Mouse (Mus musculus) adrenal gland, postnatal 14 days (tissue): Measurements from ENCODE around the gene Sorcs2. TPM values are rescaled to one million over a fixed set of nuclear protein-coding genes. Genes with fewer than 3 reads are reported as not detected.

Experiments used
- DNase-seq: peaks from one replicate; pipeline ENCODE4 v3.0.0; 2021; ENCODE audit warnings: mixed read lengths
- total RNA-seq: library from RNA; stranded (reverse); gene quantifications from 2 replicates; pipeline ENCODE4 v1.2.3, GENCODE M21; 2021

Sorcs2 gene
- total RNA-seq, 1 experiment from 2014 or later = 10.3 TPM

DNA sequence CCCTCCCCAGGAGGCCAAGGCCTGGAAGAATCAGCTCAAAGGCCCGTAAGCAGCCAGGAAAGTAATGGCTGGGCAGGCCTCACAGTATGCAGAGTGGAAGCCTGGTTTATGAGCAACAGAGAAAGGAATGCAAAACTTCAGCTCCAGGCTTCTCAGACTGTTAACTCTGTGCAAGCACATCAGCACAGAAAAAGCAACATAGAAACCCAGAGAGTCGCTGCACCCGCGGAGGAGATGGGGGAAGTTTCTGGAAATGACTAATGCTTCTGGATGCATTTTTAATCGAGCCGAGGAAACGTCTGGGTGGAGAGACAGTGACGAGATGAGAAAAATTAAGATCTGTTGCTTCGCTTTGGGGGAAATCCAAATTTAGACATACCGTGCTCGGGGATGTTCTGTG lies 171.6 kb downstream of the Sorcs2 start:
- DNase-seq = peak; percentile 22

DNA sequence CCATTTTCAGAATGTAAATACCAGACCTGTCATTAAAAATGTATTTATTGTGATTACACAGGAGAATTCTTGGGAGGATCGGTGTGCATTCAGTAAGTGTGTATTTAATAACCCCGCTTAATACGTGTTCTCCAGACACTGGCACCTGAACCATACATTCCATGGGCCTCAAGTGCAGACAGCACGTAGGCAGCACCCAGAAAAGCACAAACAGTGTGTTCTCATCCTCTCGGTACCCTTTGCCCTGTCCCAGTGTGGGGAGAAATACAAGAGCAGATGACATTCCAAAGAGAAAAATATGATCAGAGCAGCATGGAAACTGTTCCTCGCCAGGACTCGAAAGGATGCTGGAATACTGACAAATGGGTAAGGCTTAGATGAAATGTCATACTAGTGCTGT lies 172.1 kb downstream of the Sorcs2 start:
- DNase-seq = no peak

DNA sequence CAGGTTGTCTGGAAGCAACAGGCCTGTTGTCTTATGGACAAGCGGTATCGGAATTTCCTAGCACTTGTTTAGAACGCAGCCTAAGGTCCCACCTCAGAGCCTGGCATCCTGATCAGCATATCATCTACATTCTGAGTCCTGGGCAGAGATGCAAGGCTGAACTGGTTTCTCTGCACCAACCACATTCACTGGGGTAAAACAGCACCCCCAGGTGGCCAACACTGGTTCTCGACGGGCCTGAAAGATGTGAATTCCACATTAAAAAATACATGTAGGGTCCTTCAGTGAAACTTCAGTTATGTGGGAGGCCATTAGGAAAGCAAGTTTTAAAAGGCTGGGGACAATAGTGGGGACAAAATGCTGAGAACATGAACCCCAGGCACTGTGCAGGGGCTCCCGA lies 174.2 kb downstream of the Sorcs2 start:
- DNase-seq = peak; percentile 79

DNA sequence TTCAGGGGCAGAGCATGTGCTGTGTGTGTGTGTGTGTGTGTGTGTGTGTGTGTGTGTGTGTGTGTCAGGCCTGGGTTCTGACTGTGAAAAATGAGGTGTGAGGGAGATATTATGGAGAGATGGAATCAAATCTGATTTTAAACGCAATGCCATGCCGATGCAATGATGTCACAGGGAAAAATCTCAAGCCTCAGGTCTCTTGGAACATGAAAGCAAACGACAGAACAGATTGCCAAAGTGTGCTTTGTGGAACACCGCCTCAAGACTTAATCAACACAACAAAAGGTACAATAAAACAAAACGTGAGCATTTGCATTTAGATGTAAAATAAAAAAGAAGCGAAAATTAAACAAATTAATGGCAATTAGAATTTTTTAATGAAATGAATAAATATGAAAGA lies 177.3 kb downstream of the Sorcs2 start:
- DNase-seq = no peak

DNA sequence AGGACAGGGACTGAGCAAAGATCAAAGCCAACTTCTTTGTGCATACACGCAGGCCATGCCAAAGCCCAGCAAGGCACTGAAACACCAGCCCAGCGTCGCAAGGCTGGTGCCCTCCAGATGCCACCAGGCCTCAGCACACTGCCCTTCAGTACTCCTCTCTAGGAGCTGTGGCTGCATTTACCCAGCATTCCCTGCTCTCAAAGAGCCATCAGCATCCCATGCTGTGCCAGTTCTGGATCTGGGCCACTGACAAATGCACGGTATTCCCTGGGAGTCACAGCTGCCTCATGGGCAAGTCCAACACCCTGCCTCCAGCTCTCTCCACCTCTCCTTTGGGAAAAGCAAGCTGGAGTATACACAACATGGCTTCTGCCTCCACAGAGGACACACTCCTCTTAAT lies 177.8 kb downstream of the Sorcs2 start:
- peak; percentile 24 for DNase-seq

DNA sequence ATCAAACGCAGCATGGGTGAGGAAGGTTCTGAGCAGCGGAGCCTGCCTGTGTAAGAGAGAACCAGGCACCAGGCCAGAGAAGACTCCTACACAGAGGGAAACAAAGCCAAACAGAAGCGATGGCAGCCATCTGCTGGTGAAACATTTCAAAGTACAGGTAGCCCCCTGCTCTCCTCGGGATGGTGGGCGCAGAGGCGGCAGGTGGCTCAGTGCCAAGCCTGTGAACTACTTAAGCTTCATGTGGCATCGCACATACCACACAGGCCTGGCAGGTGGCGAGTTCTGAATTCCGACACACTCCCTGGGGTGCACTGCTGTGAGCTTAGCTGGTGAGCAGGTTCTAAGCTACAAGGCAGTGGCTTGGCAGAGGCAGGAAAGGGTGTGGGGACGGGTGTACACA lies 184.6 kb downstream of the Sorcs2 start:
- DNase-seq = no peak

DNA sequence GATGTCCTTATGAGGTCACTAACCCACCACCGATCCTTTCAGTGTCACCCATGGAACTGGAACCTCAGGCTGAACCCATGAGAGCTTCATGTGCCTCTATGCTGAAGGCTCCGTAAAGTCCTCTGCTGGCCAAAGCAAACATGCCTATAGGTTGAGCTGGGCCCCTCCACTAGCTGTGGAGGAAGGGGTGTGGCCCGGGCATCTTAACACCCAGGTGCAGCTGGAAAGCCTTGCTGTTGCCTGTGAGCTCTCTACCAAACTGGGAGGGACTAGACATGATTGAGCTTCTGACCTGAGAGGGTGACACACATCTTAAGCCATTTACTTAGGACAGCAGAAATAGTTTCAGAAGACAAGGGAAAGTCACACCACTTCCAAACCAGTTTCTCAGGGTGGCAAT lies 189.1 kb downstream of the Sorcs2 start:
- no peak for DNase-seq

DNA sequence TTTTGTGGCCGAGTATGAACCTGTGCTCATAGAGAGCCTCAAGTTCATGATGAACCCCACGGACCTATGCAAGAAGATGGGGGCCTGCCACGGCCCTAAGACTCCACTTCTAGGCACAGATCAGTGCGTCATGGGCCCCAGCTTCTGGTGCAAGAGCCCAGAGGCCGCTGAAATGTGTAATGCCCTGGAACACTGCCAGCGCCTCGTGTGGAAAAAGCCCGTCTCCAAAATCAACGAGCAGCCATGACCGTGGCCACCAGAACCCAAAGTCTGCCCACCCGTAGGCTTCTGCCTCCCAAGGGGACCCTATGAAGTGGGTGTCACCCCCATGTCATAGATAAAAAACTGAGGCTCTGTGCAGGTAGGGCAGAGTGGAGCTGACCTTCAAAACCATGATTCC lies 192.5 kb downstream of the Sorcs2 start:
- peak; percentile 46 for DNase-seq

DNA sequence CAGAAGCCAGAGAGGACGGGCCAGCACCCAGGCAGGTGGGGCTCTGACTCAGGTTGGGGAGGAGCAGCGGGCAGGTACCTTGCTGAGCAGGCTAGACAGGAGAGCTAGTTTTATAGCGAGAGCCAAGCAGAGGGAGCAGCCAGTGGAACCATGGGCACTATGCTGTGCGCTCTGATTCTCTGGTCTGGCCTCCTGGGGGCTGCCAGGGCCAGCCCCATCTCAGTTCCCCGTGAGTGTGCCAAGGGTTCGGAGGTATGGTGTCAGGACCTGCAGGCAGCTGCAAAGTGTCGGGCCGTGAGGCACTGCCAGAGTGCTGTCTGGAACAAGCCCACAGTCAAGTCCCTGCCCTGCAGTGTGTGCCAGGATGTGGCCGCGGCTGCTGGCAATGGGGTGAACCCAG lies 194.0 kb downstream of the Sorcs2 start, which contains the start of gene Psapl1:
Gene Psapl1, plus strand, starts transcription at position 106 of the 400 bp plus-strand sequence.
- no peak for DNase-seq

DNA sequence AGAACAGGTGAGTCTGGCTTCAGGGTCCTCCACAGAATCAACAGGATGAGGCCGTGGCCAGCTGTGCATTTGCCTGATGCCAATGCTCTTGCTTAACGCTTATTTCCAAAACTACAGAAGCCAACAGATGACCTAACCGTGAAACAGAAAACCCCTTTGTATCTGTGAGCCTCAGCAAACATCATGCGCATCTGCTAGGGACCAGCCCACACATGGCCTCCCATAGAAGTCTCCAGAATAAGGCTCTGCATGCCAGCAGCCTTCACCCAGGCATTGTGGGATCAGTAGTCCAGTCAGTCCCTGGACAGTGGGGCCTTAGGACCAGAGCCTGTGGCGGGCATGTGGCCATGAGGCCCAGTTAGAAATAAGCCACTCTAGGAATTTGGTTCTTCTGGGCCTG lies 194.5 kb downstream of the Sorcs2 start:
- no peak for DNase-seq

DNA sequence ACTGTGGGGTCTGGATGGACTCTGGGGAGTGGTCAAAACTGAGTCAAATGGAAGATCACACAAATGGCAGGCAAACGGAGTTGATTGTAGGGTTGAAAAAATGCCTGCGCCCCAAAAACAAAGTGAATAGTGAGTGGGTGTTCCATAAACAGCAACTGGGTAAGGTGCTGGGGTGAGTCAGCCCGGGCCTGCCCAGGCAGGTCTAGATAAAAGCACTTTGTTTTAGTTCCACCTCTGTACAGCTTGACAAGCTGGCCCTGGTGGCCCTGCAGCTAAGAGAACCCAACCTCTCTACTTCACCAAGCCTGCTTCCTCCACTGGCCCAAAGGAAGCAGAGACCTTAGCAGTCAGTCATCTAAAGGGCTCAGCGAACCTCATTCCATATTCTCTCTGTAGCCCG lies 195.2 kb downstream of the Sorcs2 start:
- DNase-seq = no peak

DNA sequence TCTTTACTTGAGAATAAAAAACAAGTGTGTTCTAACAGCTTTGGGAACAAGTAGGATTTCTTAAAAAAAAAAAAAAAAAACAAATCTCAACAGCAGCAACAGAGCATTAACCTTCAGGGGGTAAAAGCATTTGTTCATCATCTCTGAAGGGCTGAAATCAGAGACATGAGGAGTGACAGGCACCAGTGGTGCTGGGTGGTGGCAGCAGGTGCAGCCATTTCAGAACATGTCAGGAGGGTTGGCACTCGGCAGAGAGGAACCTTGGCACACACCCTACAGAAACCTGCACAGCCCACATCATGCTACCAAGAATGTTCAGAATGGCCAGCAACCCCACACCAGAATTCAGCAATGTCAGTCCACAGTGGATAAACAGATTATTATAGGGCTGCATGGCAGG lies 198.4 kb downstream of the Sorcs2 start:
- DNase-seq = no peak

DNA sequence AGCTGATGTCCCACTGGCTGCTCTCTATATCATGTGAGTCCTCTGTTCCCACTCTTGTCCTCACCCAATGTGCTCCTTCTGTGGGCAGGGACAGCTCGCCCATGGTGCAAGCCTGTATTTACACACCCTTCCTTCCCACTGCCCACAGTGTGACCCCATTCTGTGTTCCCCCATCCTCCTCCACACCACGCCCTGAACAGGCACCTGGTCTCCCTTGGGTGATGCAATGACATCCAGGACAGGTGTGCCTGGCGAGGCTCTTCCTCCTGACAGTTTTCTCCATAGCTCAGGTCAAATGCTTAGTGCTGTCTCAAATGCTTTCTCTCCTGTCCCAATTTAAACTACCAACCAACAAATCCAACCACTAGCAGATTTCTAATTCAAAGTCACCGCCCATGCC lies 202.5 kb downstream of the Sorcs2 start:
- DNase-seq = no peak

DNA sequence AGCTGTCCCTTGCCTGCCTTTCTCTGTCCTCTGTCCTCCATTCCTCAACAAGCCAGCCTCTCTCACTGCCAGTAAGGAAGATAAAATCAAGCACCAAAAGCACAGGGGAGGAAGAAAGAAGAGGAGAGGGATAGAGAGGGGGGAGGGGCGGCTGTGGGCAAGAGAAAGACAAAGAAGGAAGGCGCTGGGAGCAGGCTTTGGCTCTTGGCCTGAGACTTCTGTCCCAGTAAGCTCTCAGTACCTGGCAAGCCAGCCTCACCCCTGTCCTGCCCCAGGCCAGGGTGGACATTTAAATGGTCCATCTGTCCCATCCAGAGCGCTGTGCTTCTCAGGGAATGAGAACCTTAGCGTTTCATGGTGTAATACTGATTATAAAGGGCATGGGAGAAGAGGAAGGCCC lies 203.3 kb downstream of the Sorcs2 start:
- no peak for DNase-seq

DNA sequence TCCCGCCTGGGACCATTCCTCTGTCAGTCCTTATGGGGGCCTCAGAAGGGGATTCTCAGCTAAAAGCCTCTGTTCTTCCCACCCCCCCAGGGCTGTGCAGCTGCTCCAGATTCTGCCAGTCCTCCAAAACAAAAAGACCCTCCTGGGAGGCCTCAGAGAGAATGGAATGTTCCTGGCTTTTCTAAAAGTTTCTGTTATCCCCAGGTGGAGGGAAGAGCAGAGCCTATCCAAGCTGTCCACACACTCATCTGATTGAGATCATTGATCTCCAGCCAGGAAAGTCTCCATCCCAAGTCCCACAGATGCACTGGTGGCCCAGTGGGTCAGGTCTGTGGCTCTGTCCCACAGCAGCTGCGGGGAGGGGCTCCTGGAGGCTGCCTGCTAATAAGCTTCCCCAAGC lies 205.3 kb downstream of the Sorcs2 start:
- no peak for DNase-seq

DNA sequence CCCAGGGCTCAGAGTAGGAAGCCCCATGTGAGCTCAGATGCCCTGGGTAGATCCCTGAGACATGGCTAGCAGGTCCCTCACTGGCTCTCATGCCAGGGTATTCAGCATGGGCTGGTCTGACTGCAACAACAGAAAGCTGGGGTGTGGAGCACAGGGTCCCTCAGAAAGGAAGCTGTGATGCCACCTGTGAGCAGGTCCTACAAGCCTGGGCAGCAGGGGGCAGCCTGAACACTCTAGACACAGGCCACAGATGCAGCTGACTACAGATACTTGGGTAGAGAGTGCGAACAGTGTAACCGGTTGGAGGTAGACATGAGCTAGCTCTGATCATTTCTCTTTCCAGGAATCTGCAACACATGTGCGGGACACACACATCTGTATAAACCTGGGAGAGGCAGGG lies 206.1 kb downstream of the Sorcs2 start:
- DNase-seq = no peak

DNA sequence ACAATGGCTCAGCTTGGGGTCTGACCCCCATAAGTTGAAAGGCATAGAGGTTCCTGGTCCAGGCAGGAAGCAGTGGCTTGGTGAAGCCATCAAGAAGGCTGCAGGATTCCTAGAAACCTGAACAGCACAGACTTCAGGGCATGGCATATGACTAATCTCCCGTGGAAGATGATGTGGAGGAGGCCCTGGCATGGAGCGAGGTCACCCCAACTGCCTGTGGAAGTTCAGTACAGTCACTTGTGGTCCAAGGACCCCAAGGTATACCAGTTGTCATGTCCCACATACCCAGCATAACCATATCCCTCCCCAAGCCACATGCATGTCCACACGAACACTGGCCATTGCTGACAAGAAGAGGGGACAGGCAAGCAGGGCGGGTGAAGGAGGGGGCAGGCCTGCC lies 206.7 kb downstream of the Sorcs2 start:
- DNase-seq = peak; percentile 63

DNA sequence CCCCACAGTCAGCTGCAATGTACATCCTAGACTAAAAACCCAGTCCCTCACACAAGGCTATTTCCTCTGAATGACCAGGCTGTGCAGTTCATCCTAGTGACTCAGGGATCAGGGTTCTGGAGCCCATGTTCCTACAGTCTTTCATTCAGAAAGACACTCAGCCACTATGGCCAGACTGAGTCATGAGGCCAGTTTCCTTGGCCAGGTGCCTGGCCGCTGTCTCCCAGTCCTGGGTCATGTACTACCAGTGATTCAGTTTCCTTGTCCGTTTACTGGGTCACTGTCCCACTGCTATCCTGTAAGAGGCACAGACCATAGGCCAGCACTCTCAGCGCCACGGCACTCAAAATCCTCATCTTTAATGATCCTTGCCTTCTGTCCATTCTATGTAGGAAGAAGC lies 209.6 kb downstream of the Sorcs2 start:
- peak; percentile 89 for DNase-seq

DNA sequence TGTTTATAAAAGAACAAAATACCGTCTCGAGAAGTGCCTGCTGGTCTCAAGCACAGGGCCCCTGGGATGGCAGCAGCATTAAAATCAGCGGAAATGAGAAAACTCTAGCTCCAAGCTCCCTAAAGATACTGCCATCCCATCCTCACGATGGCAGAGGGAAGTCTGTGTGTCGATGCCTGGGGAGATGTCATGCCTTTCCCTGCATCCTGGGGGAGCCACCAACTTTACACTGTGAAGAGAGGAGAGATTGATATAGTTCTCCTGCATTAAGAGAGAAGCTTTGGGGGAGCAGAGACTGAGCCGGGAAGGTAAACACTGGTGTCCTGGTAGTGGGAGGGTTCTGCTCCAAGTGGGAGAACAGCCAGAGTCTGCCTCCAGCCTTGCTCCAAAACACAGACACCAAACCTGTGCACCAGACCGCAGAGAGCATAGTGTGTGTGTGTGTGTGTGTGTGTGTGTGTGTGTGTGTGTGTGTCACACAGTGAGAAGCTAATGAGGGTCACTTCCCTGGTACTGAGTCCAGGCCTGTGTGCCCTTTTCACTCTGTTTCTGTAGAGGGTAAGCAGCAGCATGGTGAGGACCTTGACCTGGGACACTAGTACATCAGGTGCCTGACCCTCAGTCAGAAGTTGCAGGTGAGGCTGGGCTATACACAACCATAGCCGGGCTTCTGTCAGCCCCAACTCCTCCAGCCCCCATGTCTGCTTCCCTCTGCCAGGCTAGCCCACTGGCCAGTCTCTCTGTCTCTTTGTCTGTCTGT lies 211.5 kb downstream of the Sorcs2 start:
- DNase-seq = no peak

DNA sequence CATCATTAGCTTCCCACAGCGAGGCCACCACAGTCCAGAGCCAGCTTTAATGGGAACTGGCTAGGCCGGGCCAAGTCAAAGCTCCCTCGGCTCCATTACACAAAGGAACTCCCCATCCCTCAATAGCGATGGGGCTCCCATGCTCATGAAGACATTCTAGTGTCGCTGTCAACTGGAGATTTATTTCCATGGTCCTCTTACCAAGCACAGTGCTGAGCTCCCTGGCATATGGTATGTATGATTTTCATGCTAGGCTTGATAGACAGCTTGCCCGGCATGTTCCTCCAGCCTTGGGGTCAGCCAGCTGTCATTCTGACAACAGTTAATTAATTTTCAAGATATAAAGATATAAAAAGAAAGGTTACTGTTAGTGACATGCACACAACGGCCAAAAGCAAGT lies 215.6 kb downstream of the Sorcs2 start:
- no peak for DNase-seq

DNA sequence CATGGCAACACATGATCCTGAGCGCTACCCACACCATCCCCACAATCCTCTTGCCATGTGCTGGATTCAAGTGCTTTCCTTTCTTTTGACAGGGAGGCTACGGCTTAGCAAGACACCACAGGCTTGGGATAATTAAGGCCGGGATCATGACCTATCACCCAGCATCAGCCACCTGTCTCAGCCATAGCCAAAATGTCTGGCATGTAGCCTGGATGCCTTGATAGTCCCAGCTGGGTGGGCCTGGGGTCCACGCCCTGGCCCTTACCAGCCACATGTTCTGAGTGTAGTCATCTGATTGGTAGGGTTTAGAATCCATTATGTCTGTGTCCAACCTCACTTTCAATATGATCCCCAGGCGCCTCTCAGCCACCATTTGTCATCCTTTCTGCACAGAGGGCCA lies 218.2 kb downstream of the Sorcs2 start:
- no peak for DNase-seq

DNA sequence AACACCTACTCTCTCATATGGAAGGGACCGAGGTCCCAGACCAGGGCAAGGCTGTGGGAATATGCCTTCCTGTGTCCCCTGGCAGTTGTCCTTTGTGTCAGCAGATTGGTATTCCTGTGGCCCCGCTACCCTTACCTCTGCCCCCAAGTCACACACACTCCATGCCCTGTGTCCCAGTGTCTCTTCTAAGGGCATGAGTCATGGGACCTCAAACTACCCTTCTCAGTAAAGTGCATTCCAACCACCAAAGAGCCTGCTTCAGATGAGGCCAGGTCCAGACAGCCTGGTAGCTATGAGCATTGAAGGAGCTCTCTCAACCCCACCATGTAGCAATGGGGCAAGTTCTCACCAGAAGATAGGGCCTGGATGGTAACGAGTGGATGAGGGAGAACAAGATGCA lies 219.2 kb downstream of the Sorcs2 start:
- DNase-seq = no peak

DNA sequence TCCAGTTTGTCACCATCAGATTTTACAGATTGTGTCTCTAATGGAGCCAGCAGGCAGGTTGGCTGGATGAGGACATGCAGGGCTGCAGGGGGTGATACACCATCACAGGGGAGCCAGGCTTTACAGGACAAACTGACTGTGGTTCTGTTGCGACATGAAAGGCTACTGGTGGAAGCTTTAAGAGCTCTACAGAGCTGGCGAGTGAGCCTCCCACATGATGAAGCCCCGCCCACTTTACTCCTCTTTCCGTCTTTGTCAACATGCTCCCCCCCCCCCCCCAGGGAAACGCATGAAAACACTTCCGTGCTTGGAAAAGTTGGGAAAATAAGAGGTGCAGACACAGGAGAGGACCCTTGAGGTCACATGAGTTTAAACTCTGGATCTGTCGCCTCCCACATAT lies 219.7 kb downstream of the Sorcs2 start:
- DNase-seq = no peak

DNA sequence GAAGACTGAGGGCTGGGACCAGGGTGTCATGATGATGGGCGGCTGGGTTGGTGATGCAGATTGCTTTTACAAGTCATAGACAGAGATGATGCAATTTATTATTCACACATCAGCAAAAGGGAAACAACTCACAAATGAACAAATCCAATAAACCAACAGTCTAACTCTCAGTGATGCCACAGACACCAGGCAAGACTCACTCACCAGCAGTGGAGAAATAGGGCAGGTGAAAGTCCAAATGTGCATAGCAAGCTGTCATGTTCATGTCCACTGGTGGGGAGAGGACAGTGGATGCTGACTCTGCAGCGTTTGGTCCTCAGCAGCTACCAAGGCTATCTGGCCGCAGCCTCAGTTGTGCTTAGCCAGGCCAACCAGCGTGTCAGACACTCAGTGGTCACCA lies 221.1 kb downstream of the Sorcs2 start:
- no peak for DNase-seq

DNA sequence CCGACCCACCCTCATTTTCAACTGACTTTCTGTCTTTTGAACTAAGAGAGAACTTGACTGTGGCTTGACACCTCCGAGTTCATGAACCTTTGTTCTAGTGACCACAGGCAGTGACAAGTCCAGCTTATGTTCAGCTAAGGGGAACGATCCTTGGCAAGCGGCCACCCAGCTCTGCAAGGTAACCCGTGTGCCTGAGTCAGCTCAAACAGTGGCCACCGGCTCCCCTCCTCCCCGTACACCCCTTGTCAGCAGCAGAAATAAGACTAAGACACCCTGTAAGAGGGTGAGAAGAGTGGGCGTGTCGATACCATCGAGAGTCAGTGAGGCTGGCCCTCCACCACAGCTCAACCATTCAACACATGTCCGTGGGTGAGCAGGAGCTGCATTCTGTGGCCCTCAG lies 221.5 kb downstream of the Sorcs2 start:
- DNase-seq = peak; percentile 42
